Mouse (Mus musculus): ENCODE results near the gene C1s2. TPM values are rescaled to one million over a fixed set of nuclear protein-coding genes. Genes with fewer than 3 reads are reported as not detected.
"Not testable (repeated sequence)": the region's sequence is repeated elsewhere in the genome, so short reads cannot be mapped to it uniquely, and the experiment has no call there.

C1s2 gene
- polyA plus RNA-seq, 1 experiment, result 0.62 TPM

GRCm38 (mm10) chr6:124640997-124641396 lies 5.1 kb upstream of the C1s2 start:
- peak in 1 of 2 experiments; percentile 68 for DNase-seq (ENCODE audit: extremely low spot score in 1 of 2, low spot score in 1 of 2)

DNA sequence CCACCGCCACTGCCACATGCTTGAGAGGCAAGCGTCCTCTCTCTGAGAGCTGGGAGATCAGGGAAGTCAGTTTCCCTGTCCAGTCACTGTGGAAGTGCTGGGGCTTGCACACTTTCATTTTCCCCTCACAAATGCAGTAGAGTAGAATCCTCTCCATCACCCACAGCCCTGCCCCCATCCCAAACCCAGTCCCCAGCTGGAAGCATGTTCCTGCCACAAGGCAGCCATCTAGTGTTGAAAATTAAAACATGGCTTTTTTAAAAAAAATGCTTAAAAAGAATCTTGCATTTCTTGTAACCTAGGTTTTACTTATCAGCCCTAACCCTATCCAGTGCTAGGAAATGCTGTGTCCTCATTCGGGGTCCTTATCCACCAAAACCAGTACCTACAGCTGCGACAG lies 4.2 kb upstream of the C1s2 start:
- DNase-seq (ENCODE audit: extremely low spot score in 1 of 2, low spot score in 1 of 2), result peak in 1 of 2 experiments; percentile 17

DNA sequence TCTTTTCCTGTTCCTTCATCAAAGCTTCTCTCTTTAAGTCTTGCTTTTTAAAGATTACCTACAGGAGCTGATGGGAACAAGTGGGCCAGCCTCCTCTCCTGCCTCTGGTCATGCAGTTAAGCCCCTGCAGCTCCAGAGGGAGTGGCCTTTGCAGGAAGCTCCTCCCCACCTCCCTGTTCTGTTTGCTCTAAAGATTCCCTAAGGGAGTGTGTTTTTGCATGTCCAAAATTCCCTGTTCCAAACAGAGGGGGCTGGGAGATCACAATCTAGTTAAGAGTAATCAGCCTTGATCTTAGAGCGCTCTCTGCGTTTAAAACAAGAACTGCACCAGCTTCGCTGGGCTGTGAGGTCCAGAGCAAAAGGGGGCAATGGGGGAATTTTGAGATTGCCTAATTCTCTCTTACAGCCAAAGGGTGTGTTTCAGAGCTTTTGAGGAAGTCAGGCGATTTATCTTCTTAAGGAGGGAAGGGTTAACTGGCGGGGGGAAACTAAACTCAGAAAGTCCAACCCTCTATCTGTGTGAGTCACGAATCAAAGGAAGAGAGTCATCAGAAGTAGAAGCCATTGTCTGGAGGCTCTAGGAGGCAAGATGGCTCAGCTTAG lies 1.1 kb upstream of the C1s2 start:
- not testable (repeated sequence) for DNase-seq (ENCODE audit: extremely low spot score in 1 of 2, low spot score in 1 of 2)

DNA sequence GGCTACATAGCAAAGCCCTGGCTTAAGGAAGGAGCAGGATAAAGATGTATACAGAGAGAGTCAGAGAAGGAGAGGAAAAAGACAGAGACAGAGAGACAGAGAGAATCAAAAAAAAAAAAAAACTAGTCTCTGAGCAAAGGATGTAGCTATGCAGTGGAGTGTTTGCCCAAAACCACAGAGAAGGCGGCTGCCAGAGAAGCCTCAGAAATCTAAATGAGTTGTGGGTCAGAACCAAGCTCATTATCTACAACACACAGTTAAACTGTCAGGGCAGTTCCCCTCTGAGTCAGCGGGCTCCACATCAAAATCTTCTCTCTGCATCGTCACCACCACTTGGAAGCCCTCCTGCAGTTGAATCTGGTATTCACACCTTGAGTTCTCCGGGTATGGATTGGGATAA lies 5.1 kb downstream of the C1s2 start:
- DNase-seq (ENCODE audit: extremely low spot score in 1 of 2, low spot score in 1 of 2), result no peak

DNA sequence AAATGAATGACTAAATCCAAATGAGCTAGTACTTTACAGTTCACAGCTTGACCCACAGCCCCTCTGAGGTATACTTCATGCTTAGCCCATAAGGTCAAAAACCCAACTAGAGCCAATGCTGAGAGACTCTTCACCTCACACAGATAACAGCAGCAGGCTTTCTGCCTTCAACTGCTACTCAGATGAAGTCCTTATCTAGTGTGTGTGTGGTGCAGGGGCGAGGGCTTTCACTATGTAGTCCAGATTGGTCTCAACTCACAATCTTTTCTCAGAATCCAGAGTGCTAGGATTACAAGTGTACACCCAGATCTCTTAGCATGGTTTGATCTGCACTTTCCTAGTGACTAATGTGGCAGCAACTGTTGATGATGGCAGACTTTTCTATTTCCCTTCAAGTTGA lies 9.7 kb downstream of the C1s2 start:
- DNase-seq (ENCODE audit: extremely low spot score in 1 of 2, low spot score in 1 of 2), result not testable (repeated sequence)

DNA sequence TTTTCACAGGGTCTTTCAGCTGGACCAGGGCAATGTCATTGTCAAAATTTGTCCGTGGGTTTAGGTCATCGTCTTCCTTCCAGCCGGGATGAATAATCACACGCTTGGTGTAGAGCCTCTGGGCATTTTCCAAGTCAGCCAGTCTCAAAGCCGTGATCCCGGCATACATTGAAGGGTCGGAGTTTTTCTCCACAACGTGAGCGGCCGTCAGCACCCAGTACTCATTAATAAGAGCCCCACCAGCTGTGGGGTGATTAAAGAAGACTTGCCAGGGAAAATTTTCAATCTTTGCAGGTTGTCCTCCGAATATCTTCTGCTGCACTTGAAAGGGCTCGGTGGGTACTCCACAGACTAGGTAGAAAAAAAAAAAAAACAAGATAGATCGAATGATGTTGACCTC lies 10.3 kb downstream of the C1s2 start:
- DNase-seq (ENCODE audit: extremely low spot score in 1 of 2, low spot score in 1 of 2), result no peak

- no peak for DNase-seq (ENCODE audit: extremely low spot score in 1 of 2, low spot score in 1 of 2)
Observed at GRCm38 (mm10) chr6:124602031-124602430, 33.9 kb downstream of the C1s2 start.

- DNase-seq (ENCODE audit: extremely low spot score in 1 of 2, low spot score in 1 of 2), result no peak
Observed at GRCm38 (mm10) chr6:124593121-124593520, 42.8 kb downstream of the C1s2 start.

GRCm38 (mm10) chr6:124592186-124592700 lies 43.6 kb downstream of the C1s2 start:
- DNase-seq (ENCODE audit: extremely low spot score in 1 of 2, low spot score in 1 of 2), result no peak

GRCm38 (mm10) chr6:124588771-124589170 lies 47.1 kb downstream of the C1s2 start:
- no peak for DNase-seq (ENCODE audit: extremely low spot score in 1 of 2, low spot score in 1 of 2)

DNA sequence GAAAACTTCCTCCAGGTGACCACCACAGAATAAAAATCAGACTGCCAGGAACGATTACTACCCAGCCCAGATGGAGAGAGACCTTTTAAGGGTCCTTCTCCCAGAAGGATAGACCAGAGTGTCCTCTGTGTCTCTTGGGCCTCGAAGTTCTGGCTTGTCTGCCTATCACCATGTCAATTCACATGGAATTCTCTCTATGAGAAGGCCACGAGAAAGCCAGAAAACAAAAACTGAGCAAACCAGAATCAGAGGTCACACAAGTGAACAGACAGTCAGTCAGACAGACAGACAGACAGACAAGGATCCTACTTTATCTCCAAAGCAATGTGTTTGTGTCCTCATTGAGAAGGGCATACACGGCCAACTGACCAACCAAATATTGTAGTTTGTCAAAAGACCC lies 49.6 kb downstream of the C1s2 start:
- DNase-seq (ENCODE audit: extremely low spot score in 1 of 2, low spot score in 1 of 2), result no peak

DNA sequence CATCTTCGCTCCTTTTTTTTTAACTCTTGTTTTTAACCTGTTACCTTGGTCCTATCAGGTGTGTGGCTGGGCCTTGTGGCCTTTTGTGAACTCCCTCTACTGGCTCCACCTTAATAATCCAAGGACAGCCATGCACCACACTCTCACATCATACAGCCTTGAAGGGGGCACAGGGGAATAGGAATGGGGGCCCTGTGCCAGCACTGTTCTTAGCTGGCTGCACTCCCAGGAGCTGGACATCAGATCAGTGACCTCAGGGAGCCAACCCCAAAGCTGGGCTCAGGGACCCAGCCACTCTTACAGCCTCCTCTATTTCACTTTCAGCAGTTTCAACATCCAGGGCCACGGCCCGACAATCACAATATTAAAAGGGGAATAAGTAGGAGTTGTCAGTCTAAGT lies 50.1 kb downstream of the C1s2 start:
- DNase-seq (ENCODE audit: extremely low spot score in 1 of 2, low spot score in 1 of 2), result no peak

DNA sequence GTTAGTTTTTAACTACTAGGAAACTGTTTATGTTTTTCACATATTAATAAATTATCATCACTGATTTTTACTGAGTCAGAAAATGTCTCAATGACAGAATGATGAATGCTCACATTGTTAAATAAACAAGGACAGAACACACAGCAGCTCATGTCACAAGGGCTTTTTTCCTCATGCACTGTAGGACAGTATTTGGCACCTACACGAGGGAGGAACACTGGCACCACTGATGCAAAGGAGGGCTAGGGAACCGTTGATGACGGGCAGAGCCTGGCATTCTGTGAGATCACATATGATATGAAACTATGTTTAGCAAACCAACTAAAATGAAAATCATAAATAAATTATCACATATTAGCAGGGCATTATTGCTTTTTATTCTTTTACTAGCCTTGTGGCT lies 51.0 kb downstream of the C1s2 start:
- no peak for DNase-seq (ENCODE audit: extremely low spot score in 1 of 2, low spot score in 1 of 2)

DNA sequence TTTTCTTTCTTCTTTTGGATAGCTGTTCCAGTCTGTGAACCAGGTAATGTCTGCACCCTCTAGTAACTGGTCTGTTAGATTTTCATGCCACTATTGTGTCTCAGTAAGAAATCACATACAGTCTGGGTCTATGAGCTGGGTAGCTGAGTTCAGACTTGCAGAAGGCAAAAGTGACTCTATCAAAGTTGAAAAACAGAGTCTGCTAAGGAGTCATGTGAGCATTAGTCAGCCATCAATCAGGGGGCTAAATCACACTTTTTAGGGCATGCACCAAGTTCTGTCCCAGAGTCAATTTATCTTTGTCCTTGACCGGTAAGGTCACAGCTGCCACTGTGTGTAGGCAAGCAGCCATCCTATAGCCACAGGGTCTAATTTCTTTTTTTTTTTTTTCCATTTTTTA lies 53.7 kb downstream of the C1s2 start:
- DNase-seq (ENCODE audit: extremely low spot score in 1 of 2, low spot score in 1 of 2), result no peak

DNA sequence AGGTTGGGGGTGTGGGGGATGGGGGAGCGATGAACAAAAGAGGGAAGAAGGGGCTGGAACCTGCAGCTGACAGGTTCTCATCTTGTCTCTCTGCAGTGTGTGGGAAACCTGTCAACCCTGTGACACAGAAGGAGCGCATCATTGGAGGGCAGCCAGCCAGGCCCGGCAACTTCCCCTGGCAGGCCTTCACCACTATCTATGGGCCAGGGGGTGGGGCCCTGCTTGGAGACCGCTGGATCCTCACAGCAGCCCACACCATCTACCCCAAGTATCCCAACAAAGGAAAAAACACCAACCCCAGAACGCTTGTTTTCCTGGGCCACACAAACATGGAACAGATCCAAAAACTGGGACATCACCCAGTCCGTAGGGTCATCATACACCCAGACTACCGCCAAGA lies 55.7 kb downstream of the C1s2 start:
- not testable (repeated sequence) for DNase-seq (ENCODE audit: extremely low spot score in 1 of 2, low spot score in 1 of 2)

DNA sequence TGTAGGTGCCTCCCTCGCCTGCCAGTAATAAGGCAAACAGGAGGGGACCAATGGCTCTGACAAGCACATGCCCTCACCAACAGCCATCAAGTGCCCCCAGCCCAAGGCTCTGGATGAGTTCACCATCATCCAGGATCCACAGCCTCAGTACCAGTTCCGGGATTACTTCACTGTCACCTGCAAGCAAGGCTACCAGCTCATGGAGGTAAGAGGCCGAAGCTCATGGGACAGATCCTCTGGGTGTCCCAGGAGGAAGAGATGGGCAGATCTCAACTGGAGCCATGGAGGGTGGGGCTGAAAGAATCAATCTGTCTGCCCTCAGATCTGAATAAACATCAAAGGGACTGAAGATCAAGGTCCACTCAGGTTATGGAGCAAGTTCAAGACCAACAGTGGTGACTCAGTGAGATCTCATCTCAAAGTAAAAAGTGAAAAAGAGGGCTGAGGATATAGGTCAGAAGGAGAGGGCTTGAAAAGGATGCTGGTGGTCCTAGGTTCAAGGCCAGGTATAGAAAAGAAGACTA lies 60.7 kb downstream of the C1s2 start:
- DNase-seq (ENCODE audit: extremely low spot score in 1 of 2, low spot score in 1 of 2), result not testable (repeated sequence)

Other genes starting within 250 kb of the C1s2 start
- 55.4 and 62.0 TPM in 2 replicates for gene Pex5, start 221.0 kb downstream of the C1s2 start, polyA plus RNA-seq (2012; rRNA removed)
- gene Clstn3, start 171.3 kb downstream of the C1s2 start, polyA plus RNA-seq (2012; rRNA removed), result 202 and 206 TPM in 2 replicates
- 0.19 and 0.36 TPM in 2 replicates for gene C1rl, start 143.0 kb downstream of the C1s2 start, polyA plus RNA-seq (2012; rRNA removed)
- gene C1ra, start 123.7 kb downstream of the C1s2 start, polyA plus RNA-seq (2012; rRNA removed), result 0.97 and 1.1 TPM in 2 replicates
- 1.6 and 2.3 TPM in 2 replicates for gene C1s1, start 93.7 kb downstream of the C1s2 start, polyA plus RNA-seq (2012; rRNA removed)
- gene C1rb, start 65.8 kb downstream of the C1s2 start, polyA plus RNA-seq (2012; rRNA removed), result not detected in 2 replicates
- 43.0 and 45.9 TPM in 2 replicates for gene Lpcat3, start 26.9 kb upstream of the C1s2 start, polyA plus RNA-seq (2012; rRNA removed)
- gene Emg1, start 76.1 kb upstream of the C1s2 start, polyA plus RNA-seq (2012; rRNA removed), result 62.4 and 68.0 TPM in 2 replicates
- 107 and 108 TPM in 2 replicates for gene Phb2, start 76.3 kb upstream of the C1s2 start, polyA plus RNA-seq (2012; rRNA removed)
- 5.1 and 7.1 TPM in 2 replicates for gene Ptpn6, start 102.6 kb upstream of the C1s2 start, polyA plus RNA-seq (2012; rRNA removed)
- gene Grcc10, start 105.3 kb upstream of the C1s2 start, polyA plus RNA-seq (2012; rRNA removed), result 383 and 401 TPM in 2 replicates
- gene Gm45234, start 119.9 kb upstream of the C1s2 start, polyA plus RNA-seq (2012; rRNA removed), result not detected in 2 replicates
- gene Atn1, start 120.4 kb upstream of the C1s2 start, polyA plus RNA-seq (2012; rRNA removed), result 75.6 and 84.2 TPM in 2 replicates
- 822 and 850 TPM in 2 replicates for gene Eno2, start 133.6 kb upstream of the C1s2 start, polyA plus RNA-seq (2012; rRNA removed)
- 5.0 and 7.6 TPM in 2 replicates for gene Lrrc23, start 143.6 kb upstream of the C1s2 start, polyA plus RNA-seq (2012; rRNA removed)
- 7.0 and 7.3 TPM in 2 replicates for gene Spsb2, start 172.6 kb upstream of the C1s2 start, polyA plus RNA-seq (2012; rRNA removed)
- 861 and 922 TPM in 2 replicates for gene Tpi1, start 178.2 kb upstream of the C1s2 start, polyA plus RNA-seq (2012; rRNA removed)
- gene Usp5, start 193.4 kb upstream of the C1s2 start, polyA plus RNA-seq (2012; rRNA removed), result 133 and 147 TPM in 2 replicates
- gene Cdca3, start 193.5 kb upstream of the C1s2 start, polyA plus RNA-seq (2012; rRNA removed), result 2.2 and 2.8 TPM in 2 replicates
- gene Gnb3, start 204.2 kb upstream of the C1s2 start, polyA plus RNA-seq (2012; rRNA removed), result 0.50 and 0.53 TPM in 2 replicates
- 80.2 and 83.2 TPM in 2 replicates for gene P3h3, start 221.7 kb upstream of the C1s2 start, polyA plus RNA-seq (2012; rRNA removed)
- gene Gpr162, start 227.9 kb upstream of the C1s2 start, polyA plus RNA-seq (2012; rRNA removed), result 190 and 200 TPM in 2 replicates